Mouse (Mus musculus) left cerebral cortex, adult 8-10 months (tissue): Measurements from ENCODE around the gene Prpf18. TPM values are rescaled to one million over a fixed set of nuclear protein-coding genes. Genes with fewer than 3 reads are reported as not detected.
"Not testable (repeated sequence)": the region's sequence is repeated elsewhere in the genome, so short reads cannot be mapped to it uniquely, and the experiment has no call there.

Source experiments
- DNase-seq, 2 experiments: peaks; one replicate each; pipeline ENCODE4 v3.0.0; 2022; ENCODE audit warnings: low spot score in 2 of 2
- total RNA-seq, 4 experiments: library from RNA; stranded (reverse); gene quantifications; 2 replicates each; pipeline ENCODE4 v1.2.4; 2022

Gene Prpf18
- total RNA-seq, 4 experiments from 2014 or later: 45.1 to 47.4 (median 45.9) TPM

DNA sequence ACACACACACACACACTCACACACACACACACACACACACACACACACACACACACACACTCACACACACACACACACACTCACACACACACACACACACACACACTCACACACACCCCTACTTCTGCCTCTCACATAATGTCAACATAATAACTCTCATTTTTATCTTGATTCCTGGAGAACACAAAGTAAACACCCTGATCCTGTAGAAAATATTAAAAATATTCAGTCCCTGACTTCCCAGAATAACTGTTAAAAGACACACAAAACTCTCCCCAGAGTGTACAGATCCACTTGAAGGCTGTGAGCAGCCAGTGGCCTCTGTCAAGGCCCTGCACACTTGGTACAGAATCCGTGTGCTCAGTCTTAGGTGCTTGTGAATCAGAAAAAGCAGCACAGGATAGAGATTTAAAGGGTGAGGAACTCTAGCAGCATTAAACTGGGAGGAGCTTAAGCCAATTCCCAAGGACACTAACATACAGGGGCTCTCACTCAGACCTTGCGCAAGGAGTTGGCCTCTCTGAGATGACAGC is 36.8 kb downstream of the Prpf18 start:
- no peak for DNase-seq

DNA sequence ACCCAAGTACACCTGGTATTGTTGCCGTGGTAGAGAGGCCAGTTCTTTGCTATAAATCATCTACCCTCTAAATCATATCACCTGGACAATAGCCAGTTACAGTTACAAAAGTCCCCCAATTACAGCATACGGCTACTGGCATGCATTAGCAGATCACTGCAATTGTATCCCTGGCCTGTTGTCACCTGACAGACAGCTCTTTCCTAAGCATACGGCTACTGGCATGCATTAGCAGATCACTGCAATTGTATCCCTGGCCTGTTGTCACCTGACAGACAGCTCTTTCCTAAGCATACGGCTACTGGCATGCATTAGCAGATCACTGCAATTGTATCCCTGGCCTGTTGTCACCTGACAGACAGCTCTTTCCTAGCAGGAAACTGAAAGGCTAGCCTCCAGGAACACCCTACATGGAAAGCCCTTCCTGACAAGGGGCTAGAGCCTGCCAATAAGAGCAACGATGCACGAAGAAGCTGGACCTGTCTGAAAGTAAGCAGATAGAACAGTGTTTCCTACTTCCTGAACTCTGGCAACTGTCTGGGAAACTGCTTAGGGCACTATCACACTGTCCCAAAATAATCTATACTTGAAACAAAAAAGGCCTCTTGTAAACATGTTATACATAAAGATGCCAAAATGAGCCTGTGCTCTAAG is 37.5 kb downstream of the Prpf18 start:
- DNase-seq: not testable (repeated sequence)

DNA sequence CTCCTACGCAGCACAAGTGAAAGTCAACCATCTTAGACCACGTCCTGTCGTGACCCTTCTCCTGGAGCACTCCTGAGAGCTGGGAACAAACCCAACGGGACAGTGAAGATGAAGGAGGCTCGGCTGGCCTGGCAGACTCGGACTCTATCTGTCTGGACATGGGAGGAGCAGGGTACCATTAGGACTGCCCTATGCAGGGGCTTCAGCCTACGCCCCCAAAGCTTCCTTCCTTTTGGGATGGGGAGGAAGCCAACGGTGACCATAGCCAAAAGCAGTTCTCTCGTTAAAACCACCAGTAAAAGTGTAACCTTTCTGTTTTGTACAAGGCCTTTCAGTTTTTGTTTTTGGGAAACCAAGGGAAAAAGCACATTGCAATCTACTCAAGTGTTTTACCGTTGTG is 40.2 kb downstream of the Prpf18 start:
- no peak for DNase-seq

DNA sequence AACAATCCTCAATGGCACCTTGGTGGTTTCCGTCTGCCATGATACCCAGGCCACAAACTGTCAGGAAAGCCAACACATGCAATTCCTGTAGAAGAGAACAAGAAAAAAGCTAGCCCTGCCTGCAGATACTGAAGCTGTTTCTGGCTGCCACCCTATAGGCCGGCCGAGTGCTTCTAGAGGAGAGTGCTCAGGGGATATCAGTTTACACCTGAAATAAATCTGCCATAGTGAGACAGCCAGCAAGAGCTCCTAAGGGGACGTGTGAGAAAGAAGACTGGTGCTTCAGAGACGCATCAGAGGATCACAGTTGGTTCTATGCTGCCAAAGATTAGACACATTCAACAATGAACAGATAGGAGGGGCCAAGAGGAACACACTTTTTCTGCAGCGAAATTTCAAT is 40.6 kb downstream of the Prpf18 start:
- no peak for DNase-seq

DNA sequence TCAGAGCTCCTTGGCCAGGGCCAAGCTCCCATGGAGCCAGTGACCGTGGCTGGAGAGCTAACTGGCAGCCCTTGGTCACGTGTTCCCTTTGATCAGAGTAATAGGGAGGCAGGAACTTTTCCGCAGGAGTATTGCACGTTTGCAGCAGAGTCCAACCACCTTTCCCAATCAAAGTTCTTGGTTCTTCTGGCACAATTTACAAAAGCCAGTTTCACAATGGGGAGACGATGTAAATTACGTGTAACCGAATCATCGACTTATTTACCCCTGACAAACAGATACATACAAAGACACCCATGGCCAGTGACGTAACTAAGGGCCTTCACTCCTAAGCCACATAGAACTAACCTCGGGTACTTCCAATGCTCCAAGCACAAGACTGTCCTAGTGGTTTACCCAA is 42.5 kb downstream of the Prpf18 start:
- DNase-seq: no peak

DNA sequence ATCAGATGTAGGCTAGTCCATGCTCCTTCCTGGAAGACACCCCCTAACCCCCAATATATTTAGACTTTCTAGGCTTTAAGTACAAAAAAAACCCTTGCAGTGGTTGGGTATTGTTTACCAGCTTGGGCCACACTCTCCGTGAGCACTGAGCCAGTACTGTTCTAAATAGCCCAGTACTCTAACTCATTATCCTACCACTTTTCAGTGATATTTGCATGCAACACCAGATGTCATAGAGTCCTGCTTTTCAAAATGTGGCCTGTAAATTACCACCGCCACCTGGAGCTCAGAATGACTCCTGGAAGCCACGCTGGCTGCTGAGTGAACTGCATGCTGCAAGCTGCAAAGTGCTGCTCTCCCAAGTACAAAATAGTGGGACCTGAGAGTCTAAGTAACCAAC is 43.7 kb downstream of the Prpf18 start:
- DNase-seq: no peak

DNA sequence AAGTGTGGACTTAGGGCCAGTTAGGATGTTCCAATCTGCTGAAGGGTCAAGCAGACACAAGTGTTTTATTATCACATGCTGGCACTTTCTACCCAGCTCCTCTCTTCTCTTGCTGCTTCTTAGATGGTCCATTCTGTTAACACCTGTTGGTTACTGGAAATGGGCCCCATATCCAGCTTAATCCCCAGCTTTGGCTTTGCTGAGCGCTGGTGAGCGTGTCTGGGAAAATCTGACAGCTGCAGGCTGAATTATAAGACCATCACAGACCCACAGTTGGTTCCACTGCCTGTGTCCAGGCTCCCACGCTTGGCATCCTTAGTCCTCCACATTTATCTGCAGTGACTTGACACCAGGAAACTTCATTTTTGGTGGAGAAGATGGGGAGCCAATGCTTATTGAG is 45.4 kb downstream of the Prpf18 start:
- DNase-seq: no peak

DNA sequence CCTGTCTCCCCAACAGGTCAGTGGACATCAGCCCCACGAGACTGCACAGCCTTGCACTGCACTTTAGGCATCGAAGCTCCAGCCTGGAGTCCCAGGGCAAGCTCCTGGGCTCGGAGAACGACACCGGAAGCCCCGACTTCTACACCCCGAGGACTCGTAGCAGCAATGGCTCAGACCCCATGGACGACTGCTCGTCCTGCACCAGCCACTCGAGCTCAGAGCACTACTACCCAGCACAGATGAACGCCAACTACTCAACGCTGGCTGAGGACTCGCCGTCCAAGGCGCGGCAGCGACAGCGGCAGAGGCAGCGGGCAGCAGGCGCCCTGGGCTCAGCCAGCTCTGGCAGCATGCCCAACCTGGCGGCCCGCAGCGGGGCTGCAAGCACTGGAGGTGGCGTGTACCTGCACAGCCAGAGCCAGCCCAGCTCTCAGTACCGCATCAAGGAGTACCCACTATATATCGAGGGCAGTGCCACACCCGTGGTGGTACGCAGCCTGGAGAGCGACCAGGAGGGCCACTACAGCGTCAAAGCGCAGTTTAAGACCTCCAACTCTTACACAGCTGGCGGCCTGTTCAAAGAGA is 48.5 kb downstream of the Prpf18 start:
- no peak for DNase-seq

DNA sequence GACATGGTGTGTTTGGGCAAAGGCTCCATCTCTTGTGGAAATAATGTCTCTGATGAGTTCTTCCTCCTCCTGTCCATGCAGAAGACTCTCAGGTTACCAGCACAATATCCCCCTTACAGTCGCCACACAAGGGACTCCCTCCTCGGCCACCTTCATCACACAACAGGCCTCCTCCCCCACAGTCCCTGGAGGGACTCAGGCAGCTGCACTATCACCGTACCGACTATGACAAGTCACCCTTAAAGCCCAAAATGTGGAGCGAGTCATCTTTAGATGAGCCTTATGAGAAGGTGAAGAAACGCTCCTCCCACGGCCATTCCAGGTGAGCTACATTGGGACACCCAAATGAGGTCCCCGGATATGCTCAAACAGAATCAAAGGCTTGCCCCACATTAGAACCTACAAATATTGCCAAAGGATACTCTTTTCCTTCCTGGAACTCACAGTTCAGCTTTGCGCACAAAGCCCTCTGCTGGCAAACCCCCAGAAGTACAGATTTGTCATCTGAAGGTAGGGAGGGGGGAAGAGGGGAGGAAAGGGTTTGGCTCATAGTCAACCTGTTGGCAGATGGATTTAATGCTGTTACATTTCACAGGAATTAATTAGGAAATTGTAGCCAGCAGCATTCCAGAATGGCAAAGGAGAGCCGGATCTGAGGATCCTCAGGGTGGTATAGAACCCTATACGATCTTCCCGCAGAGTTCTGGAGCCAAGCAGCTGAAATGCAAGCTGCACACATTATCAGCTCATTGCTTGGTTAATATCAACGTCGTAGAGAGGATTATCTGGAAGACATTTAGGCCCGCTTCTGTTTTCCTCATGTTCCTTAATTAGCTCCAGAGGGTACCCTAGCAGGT is 50.7 kb downstream of the Prpf18 start:
- DNase-seq: peak; percentile 25 to 26

DNA sequence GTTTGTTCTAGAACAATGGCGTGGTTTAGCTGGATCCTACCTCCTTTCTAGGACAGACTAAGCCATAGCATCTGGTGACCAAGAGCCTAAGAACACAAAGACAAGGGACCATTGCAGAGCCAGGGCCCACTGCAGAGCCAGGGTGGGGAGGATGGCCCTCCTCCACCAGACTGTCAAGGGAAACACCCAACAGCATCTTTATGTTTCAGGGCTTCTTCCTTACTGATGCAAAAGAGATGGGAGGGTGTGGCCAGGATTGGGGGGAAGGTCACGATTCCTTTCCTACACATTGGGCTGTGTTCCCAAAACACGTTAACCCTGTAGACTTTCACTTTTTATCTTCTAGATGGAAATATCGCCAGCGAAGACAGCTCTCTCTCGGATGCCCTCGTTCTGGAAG is 54.9 kb downstream of the Prpf18 start:
- DNase-seq: no peak

DNA sequence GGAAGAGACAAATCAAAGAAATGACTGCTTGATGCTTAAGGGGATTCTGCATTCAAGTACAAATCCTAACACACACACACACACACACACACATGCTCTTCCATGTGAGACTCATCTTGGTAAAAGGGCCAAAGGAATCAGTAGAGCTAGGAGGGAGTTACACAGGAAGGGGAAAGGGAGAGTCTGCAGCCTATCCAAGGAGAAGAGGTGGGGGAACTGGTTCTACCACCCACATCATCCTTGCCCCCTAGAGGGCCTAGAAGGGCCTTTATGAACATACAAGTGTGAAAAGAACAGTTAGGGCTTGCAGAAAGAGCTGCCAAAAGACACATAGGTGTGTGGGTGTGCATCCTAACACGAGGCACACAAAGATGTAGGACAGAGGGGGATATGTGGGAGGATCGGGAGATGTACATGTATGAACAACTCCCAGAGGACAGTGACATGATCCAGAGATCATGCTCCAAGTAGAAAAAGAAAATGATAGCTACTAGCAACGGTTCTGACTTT is 58.0 kb downstream of the Prpf18 start:
- no peak for DNase-seq

DNA sequence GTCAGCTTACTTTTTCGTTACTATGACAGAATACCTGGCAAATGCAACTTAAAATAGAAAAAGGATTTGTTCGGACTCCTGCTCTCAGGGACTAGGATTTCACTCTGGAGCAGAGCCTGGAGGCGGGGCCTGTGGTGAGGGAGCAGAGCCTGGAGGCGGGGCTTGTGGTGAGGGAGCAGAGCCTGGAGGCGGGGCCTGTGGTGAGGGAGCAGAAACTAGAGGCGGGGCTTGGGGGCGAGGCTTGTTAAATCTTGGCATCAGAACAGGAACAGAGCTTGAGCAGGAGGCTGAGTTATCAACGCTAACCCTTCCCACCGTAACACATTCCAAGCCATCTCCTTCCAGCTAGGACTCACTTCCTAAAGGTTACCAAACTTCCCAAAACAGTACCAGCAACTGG is 58.5 kb downstream of the Prpf18 start:
- DNase-seq: peak in 1 of 2 experiments; percentile 28

DNA sequence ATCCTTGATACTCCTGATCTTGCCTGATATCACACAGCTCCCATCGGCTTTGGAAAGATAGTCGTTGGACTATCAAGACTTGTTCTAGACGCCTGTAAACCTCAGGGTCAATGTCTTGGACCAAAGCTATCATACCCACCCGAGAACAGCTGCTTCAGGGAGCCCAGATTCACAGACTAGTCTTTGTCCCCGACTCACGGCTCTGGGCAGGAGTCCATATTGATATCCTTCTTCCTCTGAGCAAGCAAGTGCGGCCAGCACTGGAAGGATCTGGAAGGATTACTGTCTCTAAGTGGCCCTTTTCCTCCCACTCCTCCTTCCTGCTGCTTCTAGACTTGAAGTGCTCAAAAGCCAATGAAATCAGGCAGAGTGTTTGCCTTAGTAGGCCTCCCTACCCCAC is 59.2 kb downstream of the Prpf18 start:
- DNase-seq: no peak

DNA sequence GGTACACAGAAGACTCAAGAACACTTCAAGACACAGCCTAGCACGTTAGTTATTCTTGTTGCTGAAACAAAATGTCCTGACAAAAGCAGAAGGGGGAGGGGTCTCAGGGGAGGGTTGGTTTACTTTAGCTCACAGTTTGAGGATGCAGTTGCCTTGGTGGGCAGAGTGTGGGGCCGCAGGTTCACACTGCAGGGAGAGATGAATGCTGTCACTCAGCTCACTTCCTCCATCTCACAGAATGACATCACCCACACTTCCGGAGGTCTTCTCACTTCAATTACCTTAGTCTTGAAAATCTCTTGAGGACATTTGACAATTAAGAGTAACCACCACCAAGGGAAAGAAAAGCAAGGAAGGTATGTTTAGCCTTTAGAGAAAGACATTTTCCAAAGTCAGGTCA is 60.3 kb downstream of the Prpf18 start:
- no peak for DNase-seq

DNA sequence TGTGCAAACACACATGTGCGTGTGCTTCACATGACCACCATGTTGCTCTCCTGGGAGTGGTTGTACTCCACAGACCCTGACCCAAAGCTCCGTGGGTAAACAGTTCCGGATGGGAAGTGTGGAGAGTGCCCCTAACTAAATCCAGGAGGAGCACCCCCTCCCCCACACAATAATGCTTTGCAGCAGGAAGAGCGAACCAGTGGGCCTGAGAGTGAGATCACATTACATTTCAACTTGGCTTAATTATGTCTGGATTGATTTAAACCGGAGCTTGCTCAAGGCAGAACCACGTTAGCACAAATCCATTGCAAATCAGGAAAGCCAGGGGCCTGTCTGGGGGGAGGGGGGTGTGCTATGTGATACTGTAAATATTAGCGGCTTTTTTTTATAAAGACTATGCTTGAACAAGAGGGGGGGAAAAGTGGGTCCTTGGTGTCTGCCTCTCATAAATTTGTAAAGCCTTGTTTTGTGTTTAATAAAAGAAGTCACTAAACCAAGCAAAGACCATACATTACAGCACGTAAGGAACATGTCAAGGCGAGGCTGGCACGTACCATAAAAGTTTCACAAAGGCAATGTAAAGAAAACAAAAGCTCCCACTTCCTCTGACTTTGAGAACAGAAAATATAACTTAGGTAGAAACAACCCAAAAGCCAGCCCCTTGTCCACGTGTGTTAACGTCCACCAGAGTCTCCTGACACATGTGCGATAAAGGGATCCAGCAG is 64.1 kb downstream of the Prpf18 start:
- DNase-seq: no peak

DNA sequence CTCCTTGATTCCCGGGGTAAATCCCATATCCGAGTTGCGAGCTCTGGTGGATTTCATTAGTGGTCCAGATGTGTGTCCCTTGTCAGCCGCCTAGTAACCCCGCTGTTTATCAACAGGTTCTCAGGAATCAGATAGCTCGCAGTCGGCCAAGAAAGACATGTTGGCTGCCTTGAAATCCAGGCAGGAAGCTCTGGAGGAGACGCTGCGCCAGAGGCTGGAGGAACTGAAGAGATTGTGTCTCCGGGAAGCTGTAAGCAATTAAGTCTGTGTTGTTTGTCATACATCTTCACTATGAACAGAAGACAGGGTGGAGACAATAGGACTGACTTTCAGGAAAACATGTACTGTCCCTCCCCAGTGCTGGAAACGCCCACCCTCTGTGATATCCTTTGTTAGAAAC is 65.7 kb downstream of the Prpf18 start:
- DNase-seq: no peak

DNA sequence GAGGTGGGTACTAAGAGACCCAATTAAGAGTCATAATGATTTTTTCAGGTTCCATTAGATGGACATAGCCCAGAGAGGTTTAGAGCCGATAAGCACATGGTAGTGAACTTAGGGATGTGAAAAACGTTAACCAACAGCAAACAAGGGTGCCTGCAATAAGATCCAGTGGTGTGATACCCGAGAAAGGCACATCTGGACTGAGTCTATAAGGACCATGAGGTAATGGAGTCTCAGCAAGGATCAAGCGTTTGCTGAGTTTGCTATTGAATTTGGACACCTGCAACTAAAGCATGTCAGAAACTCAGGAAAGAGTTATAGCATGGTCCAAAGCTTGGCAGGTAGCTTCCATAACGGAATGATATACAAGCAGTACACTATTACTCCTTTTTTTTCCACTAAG is 67.7 kb downstream of the Prpf18 start:
- no peak for DNase-seq

DNA sequence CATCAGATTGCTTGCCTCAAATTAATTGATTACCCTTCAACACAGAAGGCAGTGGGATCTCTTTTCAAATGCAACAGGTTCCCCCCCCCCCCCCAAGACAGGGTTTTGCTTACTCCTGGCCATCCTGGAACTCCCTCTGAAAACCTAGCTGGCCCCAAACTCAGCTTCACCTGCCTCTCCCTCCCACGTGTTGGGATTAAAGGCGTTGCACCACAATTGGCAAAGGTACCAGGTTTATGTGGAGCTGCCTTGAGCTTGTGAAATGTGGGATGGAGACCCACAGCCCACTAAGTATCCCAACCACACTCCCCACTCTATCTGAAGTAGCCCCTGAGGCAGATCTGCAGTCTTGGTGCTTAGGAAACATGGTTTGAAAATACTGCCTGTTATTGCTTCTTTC is 69.0 kb downstream of the Prpf18 start:
- no peak for DNase-seq

DNA sequence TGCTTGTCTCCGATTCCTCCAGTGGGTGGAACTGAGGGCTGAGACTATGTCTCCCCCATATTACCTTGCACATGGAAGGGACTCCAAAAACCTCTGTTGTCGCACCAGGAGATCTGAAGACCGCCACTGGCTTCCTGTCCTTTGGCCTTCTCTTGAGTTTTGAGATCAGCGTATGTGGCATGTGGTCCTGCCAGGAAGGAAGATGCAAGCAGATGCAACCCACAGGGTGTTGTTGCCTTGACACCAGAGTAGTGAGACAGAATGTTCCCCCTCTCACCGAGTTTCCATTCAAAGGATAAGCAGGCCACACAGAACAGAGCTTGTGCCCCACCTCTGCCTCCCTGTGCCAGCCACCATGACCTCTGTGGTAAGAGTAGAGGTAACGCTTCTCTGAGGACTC is 71.2 kb downstream of the Prpf18 start:
- DNase-seq: no peak

DNA sequence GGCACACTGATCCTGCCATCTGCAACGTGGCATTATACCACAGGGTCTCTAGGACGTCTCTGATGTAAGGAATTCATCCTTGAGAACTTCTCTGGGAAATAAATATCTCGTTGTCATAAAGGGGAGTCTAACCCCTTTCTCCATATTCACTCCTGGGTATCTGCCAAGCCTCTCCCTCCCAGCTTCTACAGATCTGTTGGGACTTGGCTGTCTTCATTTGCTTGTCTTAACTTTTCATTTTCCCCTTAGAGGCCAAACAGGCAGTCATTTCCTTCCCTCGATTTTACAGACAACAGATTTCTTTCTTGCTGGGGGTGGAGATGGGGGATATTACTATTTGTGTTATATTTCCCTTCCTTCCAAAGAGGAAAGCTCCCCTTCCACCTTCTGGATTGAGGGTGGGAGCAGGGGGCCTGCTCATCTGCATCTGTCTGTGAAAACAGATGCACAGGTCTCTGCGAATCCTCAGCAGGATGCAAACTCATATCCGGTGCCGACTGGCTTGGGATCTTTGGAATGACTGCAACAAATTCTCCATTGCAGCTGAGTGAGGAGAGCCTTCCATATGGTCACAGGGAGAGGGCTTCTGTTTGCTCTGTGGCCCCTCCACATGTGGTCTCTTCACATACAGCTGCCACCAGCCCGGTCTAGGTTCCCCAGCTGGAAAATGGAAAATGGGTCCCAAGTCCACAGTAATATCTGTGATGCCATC is 72.4 kb downstream of the Prpf18 start:
- DNase-seq: no peak

DNA sequence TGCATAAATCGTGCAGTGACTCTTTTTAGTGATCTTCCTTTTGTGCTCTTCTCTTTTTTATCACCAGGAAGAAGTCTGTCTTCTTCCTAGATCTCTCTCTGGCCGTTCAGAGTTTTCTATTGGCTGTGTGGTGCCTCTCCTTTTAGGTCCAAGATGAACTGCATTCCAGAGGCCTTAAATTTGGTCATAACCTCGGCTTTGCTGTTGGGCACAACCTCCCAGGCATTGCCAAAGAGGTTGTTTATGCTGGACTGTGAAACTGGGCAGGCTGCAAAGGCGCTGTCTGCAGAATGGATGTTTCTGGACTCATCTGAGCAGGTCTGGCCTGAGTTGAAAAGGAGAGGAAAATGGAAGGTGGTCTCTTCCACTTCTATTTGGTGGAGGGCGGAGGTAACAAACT is 73.6 kb downstream of the Prpf18 start:
- DNase-seq: no peak
